Mouse (Mus musculus) lung, postnatal 0 days (tissue): ENCODE data around the gene Olfr284. TPM values are rescaled to one million over a fixed set of nuclear protein-coding genes. Genes with fewer than 3 reads are reported as not detected.

Experiments
- ATAC-seq: fragments of 200-750 bp; cut with Nextera tagmentation; 2 replicates; pipeline ENCODE4 v1.8.0; 2017; ENCODE audit warnings: moderate library complexity
- DNase-seq: peaks from one replicate; pipeline ENCODE4 v3.0.0-alpha.2; 2016; ENCODE audit warnings: low spot score
- H3K27ac ChIP-seq: fragments of 300-500 bp; sonication (generic); 2 replicates; pipeline ENCODE4 v1.5.1; 2014; ENCODE audit warnings: antibody characterized with exemption, mild to moderate bottlenecking, low read length, mixed read lengths
- H3K27me3 ChIP-seq: fragments of 300-500 bp; sonication (generic); replicated peaks from 2 replicates; pipeline ENCODE4 v1.6.1; 2014; ENCODE audit warnings: low read length, mixed read lengths; ENCODE audit not compliant: insufficient read depth
- H3K36me3 ChIP-seq: fragments of 300-500 bp; sonication (generic); 2 replicates; pipeline ENCODE4 v1.6.1; 2014; ENCODE audit warnings: low read length, mixed read lengths; ENCODE audit not compliant: insufficient read depth
- H3K4me1 ChIP-seq: fragments of 300-500 bp; sonication (generic); 2 replicates; pipeline ENCODE4 v1.6.1; 2014; ENCODE audit warnings: antibody characterized with exemption, low read depth, low read length, mixed read lengths; ENCODE audit not compliant: insufficient read depth
- H3K4me2 ChIP-seq: fragments of 300-500 bp; sonication (generic); replicated peaks from 2 replicates; pipeline ENCODE4 v1.6.1; 2014; ENCODE audit warnings: low read depth, mild to moderate bottlenecking, low read length, moderate library complexity, mixed read lengths
- H3K4me3 ChIP-seq: fragments of 300-500 bp; sonication (generic); 2 replicates; pipeline ENCODE4 v1.5.1; 2014; ENCODE audit warnings: low read depth, low read length
- H3K9ac ChIP-seq: fragments of 300-500 bp; sonication (generic); replicated peaks from 2 replicates; pipeline ENCODE4 v1.6.1; 2014; ENCODE audit warnings: low read depth, mild to moderate bottlenecking
- H3K9me3 ChIP-seq: fragments of 300-500 bp; sonication (generic); 2 replicates; pipeline ENCODE4 v1.6.1; 2016; ENCODE audit warnings: low read length, mixed read lengths
- CTCF ChIP-seq: IDR thresholded peaks from 2 replicates; pipeline ENCODE4 v1.5.1; 2016; ENCODE audit warnings: antibody characterized with exemption, mild to moderate bottlenecking
- EP300 ChIP-seq: IDR thresholded peaks from 2 replicates; pipeline ENCODE4 v1.6.1; 2016; ENCODE audit warnings: antibody characterized with exemption, mild to moderate bottlenecking, control low read depth
- WGBS: fragments of 180-500 bp; shearing (Covaris S2); extraction: QIAGEN DNeasy Blood & Tissue Kit; methylation state at CpG from one replicate; pipeline ENCODE4 v1.1.7; 2014; 5-methylcytosine and 5-hydroxymethylcytosine counted together
- polyA plus RNA-seq: library from polyadenylated mRNA; unstranded; fragments of >200 nt; fragmentation: Nextera tagmentation; extraction: Ambion mirVana; gene quantifications from 2 replicates; pipeline ENCODE4 v1.2.1, GENCODE M21; 2015

Olfr284 gene
- polyA plus RNA-seq: not detected in 2 replicates

- TF ChIP-seq EP300 (no peak), CTCF (no peak)
- WGBS: 67% methylated on average over 8 of the region's 8 CpGs
- DNase-seq (no peak), ATAC-seq (no peak)
- Histone ChIP-seq H3K27me3 (no peaks in the 10 kb centered on the region), H3K36me3 (no peaks in the 10 kb centered on the region), H3K4me1 (no peaks in the 10 kb centered on the region), H3K9me3 (no peaks in the 10 kb centered on the region), H3K27ac (no peak within 1 kb of the TSS), H3K4me2 (no peak within 1 kb of the TSS), H3K9ac (no peak within 1 kb of the TSS), H3K4me3 (no peak within 1 kb of the TSS)
Measured at GRCm38 (mm10) chr15:98340887-98341286, at the start of gene Olfr284. Olfr284 (minus strand) TSS chr15:98340987.

DNA sequence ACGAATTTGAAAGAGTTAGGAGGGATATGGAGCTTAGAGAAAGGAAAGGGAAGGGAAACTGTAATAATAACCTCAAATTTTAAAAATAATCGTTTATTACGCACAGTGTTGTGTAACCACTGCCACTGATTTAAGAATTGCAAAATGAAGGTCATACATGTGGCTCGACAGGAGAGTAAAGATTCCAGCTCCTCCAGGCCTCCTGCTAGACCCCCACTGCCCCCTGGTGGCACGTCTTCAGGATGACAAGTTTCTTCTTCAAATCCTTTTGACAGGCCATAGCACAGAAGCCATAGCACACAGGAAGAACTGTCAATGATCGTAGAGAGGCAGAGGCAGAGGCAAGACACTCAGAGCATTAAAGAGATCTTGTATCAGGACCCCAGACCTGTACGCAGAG, 49.0 kb upstream of the Olfr284 start:
- H3K9ac ChIP-seq: no peak overlapping the region
- 26% methylated on average over 7 of the region's 7 CpGs for WGBS
- H3K4me2 ChIP-seq: no peak overlapping the region
- H3K27ac ChIP-seq: no peak overlapping the region
- H3K9me3 ChIP-seq: no peaks in the 10 kb centered on the region
- DNase-seq (peak; percentile 90), ATAC-seq (peak; percentile 72)
- H3K27me3 ChIP-seq: no peaks in the 10 kb centered on the region
- H3K4me1 ChIP-seq: no peaks in the 10 kb centered on the region
- no peaks in the 10 kb centered on the region for H3K36me3 ChIP-seq
- H3K4me3 ChIP-seq: no peak overlapping the region
- TF ChIP-seq CTCF (peak; percentile 94), EP300 (no peak)

- TF ChIP-seq CTCF (no peak), EP300 (no peak)
- no peak for ATAC-seq
- Histone ChIP-seq H3K36me3 (no peaks in the 10 kb centered on the region), H3K27me3 (no peaks in the 10 kb centered on the region), H3K4me3 (no peak overlapping the region), H3K4me1 (no peaks in the 10 kb centered on the region), H3K4me2 (no peak overlapping the region), H3K9ac (no peak overlapping the region), H3K27ac (no peak overlapping the region), H3K9me3 (no peaks in the 10 kb centered on the region)
- WGBS: 64% methylated on average over 2 of the region's 2 CpGs
- peak; percentile 13 for DNase-seq
Measured at GRCm38 (mm10) chr15:98387621-98388020, 46.8 kb upstream of the Olfr284 start.

DNA sequence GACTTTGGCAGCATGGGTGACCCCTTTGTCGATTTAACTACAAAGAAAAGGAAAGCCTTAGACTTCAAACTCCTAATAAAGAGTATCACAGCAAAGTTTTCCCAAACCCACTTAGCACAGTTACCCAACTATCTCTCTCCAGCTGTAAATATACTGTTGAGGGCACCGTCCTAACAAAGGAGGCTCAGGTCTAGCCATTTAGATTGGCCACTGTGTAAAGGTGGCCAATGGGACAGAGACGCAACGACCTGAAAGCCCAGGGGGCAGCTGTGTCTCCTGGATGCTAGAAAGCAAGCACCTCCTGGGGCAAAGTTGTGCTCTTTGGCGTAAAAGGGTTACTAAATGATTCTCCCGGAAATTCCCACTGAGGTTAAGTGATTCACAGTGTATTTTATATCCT, 40.1 kb upstream of the Olfr284 start, which contains the start of gene Olfr283:
TSS of gene Olfr283 (minus strand) at position 101 of the 400 bp plus-strand sequence.
- no peak within 1 kb of the TSS for H3K4me2 ChIP-seq
- ATAC-seq: no peak
- TF ChIP-seq EP300 (no peak), CTCF (no peak)
- H3K4me3 ChIP-seq: no peak within 1 kb of the TSS
- no peaks in the 10 kb centered on the region for H3K9me3 ChIP-seq
- H3K36me3 ChIP-seq: no peaks in the 10 kb centered on the region
- 81% methylated on average over 6 of the region's 6 CpGs for WGBS
- H3K27me3 ChIP-seq: no peaks in the 10 kb centered on the region
- no peak for DNase-seq
- H3K4me1 ChIP-seq: no peaks in the 10 kb centered on the region
- H3K27ac ChIP-seq: no peak within 1 kb of the TSS
- no peak within 1 kb of the TSS for H3K9ac ChIP-seq

GRCm38 (mm10) chr15:98378209-98378608, 37.4 kb upstream of the Olfr284 start:
- H3K36me3 ChIP-seq: no peaks in the 10 kb centered on the region
- no peaks in the 10 kb centered on the region for H3K4me1 ChIP-seq
- H3K4me2 ChIP-seq: no peak overlapping the region
- ATAC-seq: no peak
- no peak overlapping the region for H3K9ac ChIP-seq
- no peaks in the 10 kb centered on the region for H3K27me3 ChIP-seq
- H3K9me3 ChIP-seq: no peaks in the 10 kb centered on the region
- no peak overlapping the region for H3K4me3 ChIP-seq
- DNase-seq: no peak
- WGBS: 88% methylated on average over 13 of the region's 13 CpGs
- H3K27ac ChIP-seq: no peak overlapping the region
- TF ChIP-seq EP300 (no peak), CTCF (no peak)

- H3K9ac ChIP-seq: no peak within 1 kb of the TSS
- no peaks in the 10 kb centered on the region for H3K4me1 ChIP-seq
- no peaks in the 10 kb centered on the region for H3K36me3 ChIP-seq
- no peak within 1 kb of the TSS for H3K4me2 ChIP-seq
- WGBS: 88% methylated on average over 5 of the region's 5 CpGs
- H3K9me3 ChIP-seq: no peaks in the 10 kb centered on the region
- H3K4me3 ChIP-seq: no peak within 1 kb of the TSS
- no peak within 1 kb of the TSS for H3K27ac ChIP-seq
- ATAC-seq: no peak
- DNase-seq: no peak
- TF ChIP-seq EP300 (no peak), CTCF (no peak)
- H3K27me3 ChIP-seq: no peaks in the 10 kb centered on the region
Measured at GRCm38 (mm10) chr15:98317177-98317724, 23.5 kb downstream of the Olfr284 start, which contains the start of gene Olfr285. Olfr285 (minus strand) TSS chr15:98317353.

DNA sequence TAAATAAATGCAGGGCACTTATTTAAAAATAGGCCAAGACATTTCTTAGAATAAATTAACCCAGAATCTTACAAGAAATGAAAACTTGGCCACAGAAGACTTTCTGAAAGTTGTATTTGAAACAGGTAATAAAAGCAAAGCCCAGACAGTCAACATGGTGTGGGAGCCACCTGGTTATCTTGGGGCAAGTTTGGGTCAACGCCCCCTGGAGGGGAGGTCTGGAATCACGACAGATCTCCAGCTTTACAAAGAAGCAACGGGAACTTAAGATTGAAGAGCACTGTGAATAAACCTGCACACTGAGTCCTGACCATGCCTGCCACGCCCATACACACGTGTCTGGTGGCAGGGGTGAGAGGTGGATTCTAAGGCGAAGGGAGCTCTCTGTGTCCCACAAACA, 25.1 kb downstream of the Olfr284 start:
- Histone ChIP-seq H3K9ac (no peak overlapping the region), H3K9me3 (no peaks in the 10 kb centered on the region), H3K4me3 (no peak overlapping the region), H3K27me3 (no peaks in the 10 kb centered on the region), H3K36me3 (no peaks in the 10 kb centered on the region), H3K4me2 (no peak overlapping the region), H3K4me1 (no peaks in the 10 kb centered on the region), H3K27ac (no peak overlapping the region)
- 39% methylated on average over 6 of the region's 6 CpGs for WGBS
- TF ChIP-seq CTCF (0 out of 2 replicates have a peak, but pooled peaks have one; percentile 19), EP300 (no peak)
- no peak for ATAC-seq
- DNase-seq: no peak
